Mouse (Mus musculus): ENCODE results near the gene Ms4a10. TPM values are rescaled to one million over a fixed set of nuclear protein-coding genes. Genes with fewer than 3 reads are reported as not detected.
A peak's percentile ranks its signal among the peaks of the same experiment; 100 is the strongest.

Ms4a10 gene
- polyA plus RNA-seq, 1 experiment from 2014 or later: not detected

DNA sequence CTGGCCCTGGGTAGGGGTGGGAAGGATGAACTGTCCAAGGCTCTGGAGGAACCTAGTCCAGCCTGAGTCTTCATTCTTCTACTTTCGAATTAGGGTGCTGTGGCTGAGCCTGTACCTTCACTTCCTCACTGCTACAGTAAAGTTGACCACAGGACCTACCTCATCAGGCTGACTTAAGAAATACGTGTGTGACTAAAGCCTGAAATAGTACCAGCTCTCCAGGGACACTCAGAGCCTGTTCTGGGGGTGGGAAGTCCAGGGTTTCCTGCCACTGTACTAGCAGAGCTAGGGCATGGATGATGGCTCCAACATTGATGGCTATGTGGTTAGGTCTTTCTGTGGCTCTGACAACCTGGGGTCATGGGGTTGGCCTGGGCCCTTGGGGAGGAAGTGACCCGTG lies 30.5 kb downstream of the Ms4a10 start:
- no peak overlapping the region for H3K4me2 ChIP-seq (ENCODE audit: low read length)
- peaks cover 48% of the 10 kb centered on the region for H3K36me3 ChIP-seq (ENCODE audit: control insufficient read depth, insufficient read depth, low read length)
- H3K9me3 ChIP-seq (ENCODE audit: control insufficient read depth, low read length): no peaks in the 10 kb centered on the region

DNA sequence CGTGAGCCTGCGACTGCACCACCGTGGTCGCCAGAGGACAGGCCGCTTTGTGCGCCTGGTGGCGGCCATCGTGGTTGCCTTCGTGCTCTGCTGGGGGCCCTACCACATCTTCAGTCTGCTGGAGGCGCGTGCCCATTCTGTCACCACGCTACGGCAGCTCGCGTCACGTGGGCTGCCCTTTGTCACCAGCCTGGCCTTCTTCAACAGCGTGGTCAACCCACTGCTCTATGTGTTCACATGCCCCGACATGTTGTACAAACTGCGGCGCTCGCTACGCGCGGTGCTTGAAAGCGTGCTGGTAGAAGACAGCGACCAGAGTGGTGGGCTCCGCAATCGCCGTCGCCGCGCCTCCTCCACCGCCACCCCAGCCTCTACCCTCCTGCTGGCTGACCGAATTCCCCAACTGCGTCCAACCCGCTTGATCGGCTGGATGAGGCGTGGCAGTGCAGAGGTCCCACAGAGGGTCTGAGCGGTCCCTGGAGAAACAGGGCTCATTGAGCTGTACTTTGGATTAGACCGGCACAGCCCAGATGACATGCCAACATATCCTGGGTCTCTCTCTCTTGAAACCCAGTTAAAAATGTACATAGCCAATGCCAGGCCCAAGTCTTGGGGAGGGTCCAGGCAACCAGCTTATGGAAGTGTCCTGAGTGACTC lies 33.5 kb downstream of the Ms4a10 start:
- peak; percentile 22; the same call in 1 of the 2 replicates for ATAC-seq (ENCODE audit: insufficient number of reproducible peaks, insufficient read depth, low FRiP score, low read depth)
- Histone ChIP-seq H3K9ac (ENCODE audit: low read length) (peak overlapping the region; percentile 71), H3K9me3 (ENCODE audit: control insufficient read depth, low read length) (no peaks in the 10 kb centered on the region), H3K36me3 (ENCODE audit: control insufficient read depth, insufficient read depth, low read length) (peaks cover 45% of the 10 kb centered on the region), H3K4me3 (ENCODE audit: control insufficient read depth in 1 of 2, insufficient read depth in 1 of 2, low read depth in 1 of 2, low read length in 2 of 2) (peak overlapping the region; percentile 34 to 35), H3K27ac (replicated peaks in 1 of 2; ENCODE audit: control insufficient read depth in 1 of 2, insufficient read depth in 1 of 2, low read depth in 2 of 2, low read length in 2 of 2) (no peak overlapping the region), H3K4me2 (ENCODE audit: low read length) (peak overlapping the region; percentile 73), H3K4me1 (ENCODE audit: control insufficient read depth in 2 of 2, insufficient read depth in 2 of 2, low read length in 2 of 2) (peaks cover 11 to 17% of the 10 kb centered on the region in 2 experiments), H3K27me3 (ENCODE audit: control insufficient read depth, insufficient read depth, low read length) (peaks cover 4% of the 10 kb centered on the region; the same call in 1 of the 2 replicates)
- 4% methylated on average over 40 of the region's 40 CpGs for WGBS

More for the DNA sequence above, 30.5 kb downstream of the Ms4a10 start:
- Histone ChIP-seq H3K27me3 (ENCODE audit: control insufficient read depth, insufficient read depth, low read length) (peaks cover 4% of the 10 kb centered on the region; the same call in 1 of the 2 replicates), H3K9ac (ENCODE audit: low read length) (no peak overlapping the region), H3K4me1 (ENCODE audit: control insufficient read depth in 2 of 2, insufficient read depth in 2 of 2, low read length in 2 of 2) (peaks cover 14 to 26% of the 10 kb centered on the region in 2 experiments), H3K4me3 (ENCODE audit: control insufficient read depth in 1 of 2, insufficient read depth in 1 of 2, low read depth in 1 of 2, low read length in 2 of 2) (no peak overlapping the region), H3K27ac (replicated peaks in 1 of 2; ENCODE audit: control insufficient read depth in 1 of 2, insufficient read depth in 1 of 2, low read depth in 2 of 2, low read length in 2 of 2) (no peak overlapping the region)
- no peak for ATAC-seq (ENCODE audit: insufficient number of reproducible peaks, insufficient read depth, low FRiP score, low read depth)
- 82% methylated on average over 3 of the region's 3 CpGs for WGBS

DNA sequence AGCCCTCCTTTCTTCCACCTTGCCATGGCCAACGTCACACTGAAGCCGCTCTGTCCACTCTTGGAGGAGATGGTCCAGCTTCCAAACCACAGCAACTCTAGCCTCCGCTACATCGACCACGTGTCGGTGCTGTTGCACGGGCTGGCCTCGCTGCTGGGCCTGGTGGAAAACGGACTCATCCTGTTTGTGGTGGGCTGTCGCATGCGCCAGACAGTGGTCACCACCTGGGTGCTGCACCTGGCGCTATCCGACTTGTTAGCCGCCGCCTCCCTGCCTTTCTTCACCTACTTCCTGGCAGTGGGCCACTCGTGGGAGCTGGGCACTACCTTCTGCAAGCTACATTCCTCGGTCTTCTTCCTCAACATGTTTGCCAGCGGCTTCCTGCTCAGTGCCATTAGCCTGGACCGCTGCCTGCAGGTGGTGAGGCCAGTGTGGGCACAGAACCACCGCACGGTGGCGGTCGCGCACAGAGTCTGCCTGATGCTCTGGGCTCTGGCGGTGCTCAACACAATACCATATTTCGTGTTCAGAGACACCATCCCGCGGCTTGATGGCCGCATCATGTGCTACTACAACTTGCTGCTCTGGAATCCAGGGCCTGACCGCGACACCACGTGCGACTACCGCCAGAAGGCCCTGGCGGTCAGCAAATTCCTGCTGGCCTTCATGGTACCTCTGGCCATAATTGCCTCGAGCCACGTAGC lies 34.2 kb downstream of the Ms4a10 start:
- 17% methylated on average over 37 of the region's 37 CpGs for WGBS
- H3K9ac ChIP-seq (ENCODE audit: low read length): peak overlapping the region; percentile 71
- no peak overlapping the region for H3K27ac ChIP-seq (replicated peaks in 1 of 2; ENCODE audit: control insufficient read depth in 1 of 2, insufficient read depth in 1 of 2, low read depth in 2 of 2, low read length in 2 of 2)
- H3K4me3 ChIP-seq (ENCODE audit: control insufficient read depth in 1 of 2, insufficient read depth in 1 of 2, low read depth in 1 of 2, low read length in 2 of 2): peak overlapping the region; percentile 34 to 35
- ATAC-seq (ENCODE audit: insufficient number of reproducible peaks, insufficient read depth, low FRiP score, low read depth): peak; percentile 61; the same call in 1 of the 2 replicates
- no peaks in the 10 kb centered on the region for H3K9me3 ChIP-seq (ENCODE audit: control insufficient read depth, low read length)
- peak overlapping the region; percentile 73 for H3K4me2 ChIP-seq (ENCODE audit: low read length)
- peaks cover 11 to 17% of the 10 kb centered on the region in 2 experiments for H3K4me1 ChIP-seq (ENCODE audit: control insufficient read depth in 2 of 2, insufficient read depth in 2 of 2, low read length in 2 of 2)
- peaks cover 38% of the 10 kb centered on the region for H3K36me3 ChIP-seq (ENCODE audit: control insufficient read depth, insufficient read depth, low read length)
- H3K27me3 ChIP-seq (ENCODE audit: control insufficient read depth, insufficient read depth, low read length): peaks cover 4% of the 10 kb centered on the region; the same call in 1 of the 2 replicates

DNA sequence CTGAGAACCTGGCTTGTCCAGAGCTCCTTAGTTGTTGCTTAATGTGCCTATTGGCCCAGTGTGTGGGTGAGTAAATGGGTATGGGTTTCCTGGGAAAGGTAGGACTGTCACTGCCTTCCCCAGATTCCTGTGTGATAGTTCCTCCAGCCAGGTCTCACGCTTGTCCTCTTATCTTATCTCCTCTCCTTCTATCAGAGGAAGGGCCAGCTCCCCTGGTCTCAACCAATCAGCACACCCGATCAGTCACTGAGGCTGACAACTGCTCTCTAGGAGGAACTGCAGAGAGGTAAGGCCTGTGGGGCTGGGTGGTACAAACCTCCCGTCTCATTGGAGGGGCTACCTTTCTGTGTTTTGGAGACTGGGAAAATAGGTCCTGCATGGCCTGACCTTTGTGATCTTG lies 35.7 kb downstream of the Ms4a10 start:
- WGBS: 25% methylated on average over 3 of the region's 3 CpGs
- no peak for ATAC-seq (ENCODE audit: insufficient number of reproducible peaks, insufficient read depth, low FRiP score, low read depth)
- H3K27ac ChIP-seq (replicated peaks in 1 of 2; ENCODE audit: control insufficient read depth in 1 of 2, insufficient read depth in 1 of 2, low read depth in 2 of 2, low read length in 2 of 2): no peak overlapping the region
- H3K9me3 ChIP-seq (ENCODE audit: control insufficient read depth, low read length): no peaks in the 10 kb centered on the region
- no peak overlapping the region for H3K4me3 ChIP-seq (ENCODE audit: control insufficient read depth in 1 of 2, insufficient read depth in 1 of 2, low read depth in 1 of 2, low read length in 2 of 2)
- H3K9ac ChIP-seq (ENCODE audit: low read length): no peak overlapping the region
- no peak overlapping the region for H3K4me2 ChIP-seq (ENCODE audit: low read length)
- H3K27me3 ChIP-seq (ENCODE audit: control insufficient read depth, insufficient read depth, low read length): peaks cover 4% of the 10 kb centered on the region; the same call in 1 of the 2 replicates
- peaks cover 24% of the 10 kb centered on the region for H3K36me3 ChIP-seq (ENCODE audit: control insufficient read depth, insufficient read depth, low read length)
- peaks cover 15 to 23% of the 10 kb centered on the region in 2 experiments for H3K4me1 ChIP-seq (ENCODE audit: control insufficient read depth in 2 of 2, insufficient read depth in 2 of 2, low read length in 2 of 2)

DNA sequence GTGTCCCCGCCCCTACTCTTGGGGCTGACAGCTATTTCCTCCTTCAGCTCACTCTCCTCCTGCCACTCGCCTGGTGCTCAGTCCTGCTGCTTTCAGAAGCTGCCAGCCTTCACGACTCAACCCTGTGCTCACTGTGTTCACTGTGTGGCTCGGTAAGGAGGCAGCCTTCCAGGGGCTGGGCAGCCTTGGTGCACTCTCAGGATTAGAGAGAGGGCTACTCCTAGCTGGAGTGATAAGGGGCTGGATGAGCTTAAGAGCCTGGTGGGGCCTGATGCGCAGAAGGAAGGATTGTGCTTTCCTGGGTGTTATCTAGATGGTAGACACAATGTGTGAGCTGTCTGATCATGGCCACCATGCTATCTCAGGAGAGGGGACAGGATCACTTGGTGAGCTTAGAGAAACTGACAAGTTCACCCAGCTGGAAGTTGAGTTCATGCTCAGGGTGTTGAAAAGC lies 37.3 kb downstream of the Ms4a10 start, which contains the start of gene Ptgdr2:
Gene Ptgdr2, plus strand, starts transcription at position 51 of the 454 bp plus-strand sequence.
- Histone ChIP-seq H3K4me3 (ENCODE audit: control insufficient read depth in 1 of 2, insufficient read depth in 1 of 2, low read depth in 1 of 2, low read length in 2 of 2) (no peak within 1 kb of the TSS), H3K4me2 (ENCODE audit: low read length) (no peak within 1 kb of the TSS), H3K4me1 (ENCODE audit: control insufficient read depth in 2 of 2, insufficient read depth in 2 of 2, low read length in 2 of 2) (peaks cover 15 to 23% of the 10 kb centered on the region in 2 experiments), H3K9ac (ENCODE audit: low read length) (no peak within 1 kb of the TSS), H3K9me3 (ENCODE audit: control insufficient read depth, low read length) (no peaks in the 10 kb centered on the region), H3K27ac (replicated peaks in 1 of 2; ENCODE audit: control insufficient read depth in 1 of 2, insufficient read depth in 1 of 2, low read depth in 2 of 2, low read length in 2 of 2) (no peak within 1 kb of the TSS), H3K36me3 (ENCODE audit: control insufficient read depth, insufficient read depth, low read length) (peaks cover 7% of the 10 kb centered on the region), H3K27me3 (ENCODE audit: control insufficient read depth, insufficient read depth, low read length) (peaks cover 4% of the 10 kb centered on the region; the same call in 1 of the 2 replicates)
- ATAC-seq (ENCODE audit: insufficient number of reproducible peaks, insufficient read depth, low FRiP score, low read depth): no peak
- WGBS: 10% methylated on average over 5 of the region's 5 CpGs

DNA sequence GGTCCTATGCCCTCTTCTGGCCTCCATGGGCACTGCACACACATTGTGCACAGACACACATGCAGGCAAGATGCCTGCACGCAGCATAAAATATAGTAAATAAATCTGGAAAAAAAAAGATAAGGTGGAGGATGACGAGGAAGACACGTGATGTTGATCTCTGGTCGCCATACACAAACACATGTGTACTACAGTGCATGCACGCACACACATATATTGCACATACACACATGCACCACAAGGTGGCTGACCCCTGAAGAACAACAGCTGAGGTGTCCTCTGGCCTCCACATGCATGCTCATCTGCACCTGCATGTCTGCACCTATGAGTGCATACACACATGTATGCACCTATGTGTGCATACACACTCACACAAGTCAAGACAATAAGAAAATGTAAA lies 38.4 kb downstream of the Ms4a10 start:
- Histone ChIP-seq H3K27ac (replicated peaks in 1 of 2; ENCODE audit: control insufficient read depth in 1 of 2, insufficient read depth in 1 of 2, low read depth in 2 of 2, low read length in 2 of 2) (no peak overlapping the region), H3K9ac (ENCODE audit: low read length) (no peak overlapping the region), H3K9me3 (ENCODE audit: control insufficient read depth, low read length) (no peaks in the 10 kb centered on the region), H3K27me3 (ENCODE audit: control insufficient read depth, insufficient read depth, low read length) (no peaks in the 10 kb centered on the region; the same call in 1 of the 2 replicates), H3K4me2 (ENCODE audit: low read length) (no peak overlapping the region), H3K36me3 (ENCODE audit: control insufficient read depth, insufficient read depth, low read length) (no peaks in the 10 kb centered on the region), H3K4me3 (ENCODE audit: control insufficient read depth in 1 of 2, insufficient read depth in 1 of 2, low read depth in 1 of 2, low read length in 2 of 2) (no peak overlapping the region), H3K4me1 (ENCODE audit: control insufficient read depth in 2 of 2, insufficient read depth in 2 of 2, low read length in 2 of 2) (peaks cover 13 to 21% of the 10 kb centered on the region in 2 experiments)
- ATAC-seq (ENCODE audit: insufficient number of reproducible peaks, insufficient read depth, low FRiP score, low read depth): no peak
- 92% methylated on average over 5 of the region's 5 CpGs for whole genome bisulfite sequencing

DNA sequence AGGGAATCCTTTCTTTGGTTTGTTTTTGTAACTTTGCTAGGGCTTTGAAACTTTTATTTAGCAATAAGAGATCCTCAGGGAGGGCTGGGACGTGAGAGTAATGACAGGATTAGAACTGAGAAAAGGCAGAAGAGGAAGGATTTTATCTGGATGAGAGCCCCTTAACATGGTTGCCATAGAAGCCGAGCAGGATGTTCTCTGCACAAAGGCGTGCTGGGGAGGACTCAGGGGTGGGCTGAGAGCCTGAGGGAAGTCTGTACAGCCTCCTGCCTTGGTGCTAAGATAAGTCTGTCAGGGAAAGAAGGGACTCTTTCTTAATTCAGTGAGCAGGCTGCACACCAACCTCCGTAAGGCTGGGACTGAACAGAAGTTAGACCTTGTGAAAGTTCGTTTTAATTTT lies 39.4 kb downstream of the Ms4a10 start:
- Histone ChIP-seq H3K27me3 (ENCODE audit: control insufficient read depth, insufficient read depth, low read length) (no peaks in the 10 kb centered on the region; the same call in 1 of the 2 replicates), H3K36me3 (ENCODE audit: control insufficient read depth, insufficient read depth, low read length) (no peaks in the 10 kb centered on the region), H3K9me3 (ENCODE audit: control insufficient read depth, low read length) (no peaks in the 10 kb centered on the region), H3K4me2 (ENCODE audit: low read length) (no peak overlapping the region), H3K4me1 (ENCODE audit: control insufficient read depth in 2 of 2, insufficient read depth in 2 of 2, low read length in 2 of 2) (peaks cover 6 to 15% of the 10 kb centered on the region in 2 experiments; a peak in 3 of 4 replicates), H3K4me3 (ENCODE audit: control insufficient read depth in 1 of 2, insufficient read depth in 1 of 2, low read depth in 1 of 2, low read length in 2 of 2) (no peak overlapping the region), H3K9ac (ENCODE audit: low read length) (no peak overlapping the region), H3K27ac (replicated peaks in 1 of 2; ENCODE audit: control insufficient read depth in 1 of 2, insufficient read depth in 1 of 2, low read depth in 2 of 2, low read length in 2 of 2) (peak overlapping the region; percentile 39 to 64)
- WGBS: 16% methylated on average over 5 of the region's 5 CpGs
- 0 out of 2 replicates have a peak, but pooled peaks have one; percentile 52 for ATAC-seq (ENCODE audit: insufficient number of reproducible peaks, insufficient read depth, low FRiP score, low read depth)

Measured in heart, embryonic 14.5 days (tissue).